Mouse (Mus musculus): Measurements from ENCODE around the gene Kalrn. TPM values are rescaled to one million over a fixed set of nuclear protein-coding genes. Genes with fewer than 3 reads are reported as not detected.

Gene Kalrn
- polyA plus RNA-seq, 1 experiment from 2014 or later: 24.6 TPM

- ATAC-seq (ENCODE audit: low FRiP score, low read depth): no peak
- H3K9me3 ChIP-seq: no peaks in the 10 kb centered on the region
- H3K4me3 ChIP-seq: no peak overlapping the region
- H3K27me3 ChIP-seq: no peaks in the 10 kb centered on the region
- peaks cover 10% of the 10 kb centered on the region; the same call in 1 of the 2 replicates for H3K4me1 ChIP-seq (replicated peaks)
- no peak overlapping the region for H3K4me2 ChIP-seq
- H3K36me3 ChIP-seq: no peaks in the 10 kb centered on the region
- no peak overlapping the region for H3K27ac ChIP-seq (replicated peaks)
- WGBS: 71% methylated on average over 15 of the region's 15 CpGs
- no peak overlapping the region for H3K9ac ChIP-seq
Observed at GRCm38 (mm10) chr16:34372103-34372741, 201.1 kb downstream of the Kalrn start.

- no peak overlapping the region for H3K4me2 ChIP-seq
- peaks cover 3% of the 10 kb centered on the region; the same call in 1 of the 2 replicates for H3K36me3 ChIP-seq
- H3K27ac ChIP-seq (replicated peaks): no peak overlapping the region
- H3K27me3 ChIP-seq: no peaks in the 10 kb centered on the region
- ATAC-seq (ENCODE audit: low FRiP score, low read depth): no peak
- H3K9ac ChIP-seq: no peak overlapping the region
- 91% methylated on average over 4 of the region's 4 CpGs for WGBS
- no peaks in the 10 kb centered on the region for H3K4me1 ChIP-seq (replicated peaks)
- H3K4me3 ChIP-seq: no peak overlapping the region
- no peaks in the 10 kb centered on the region for H3K9me3 ChIP-seq
Observed at GRCm38 (mm10) chr16:34359206-34359605, 214.1 kb downstream of the Kalrn start.

- no peak for ATAC-seq (ENCODE audit: low FRiP score, low read depth)
- WGBS: 89% methylated on average over 3 of the region's 3 CpGs
- Histone ChIP-seq H3K4me2 (no peak overlapping the region), H3K9me3 (no peaks in the 10 kb centered on the region), H3K9ac (no peak overlapping the region), H3K27me3 (no peaks in the 10 kb centered on the region), H3K4me1 (replicated peaks) (no peaks in the 10 kb centered on the region), H3K4me3 (no peak overlapping the region), H3K27ac (replicated peaks) (no peak overlapping the region), H3K36me3 (peaks cover 2% of the 10 kb centered on the region; the same call in 1 of the 2 replicates)
Observed at GRCm38 (mm10) chr16:34355547-34355946, 217.8 kb downstream of the Kalrn start.

- Histone ChIP-seq H3K36me3 (no peaks in the 10 kb centered on the region), H3K4me2 (no peak overlapping the region), H3K27ac (replicated peaks) (no peak overlapping the region), H3K9ac (no peak overlapping the region), H3K9me3 (no peaks in the 10 kb centered on the region), H3K4me3 (no peak overlapping the region), H3K4me1 (replicated peaks) (no peaks in the 10 kb centered on the region), H3K27me3 (no peaks in the 10 kb centered on the region)
- no peak for ATAC-seq (ENCODE audit: low FRiP score, low read depth)
- WGBS: 84% methylated on average over 3 of the region's 3 CpGs
Observed at GRCm38 (mm10) chr16:34354042-34354441, 219.3 kb downstream of the Kalrn start.

- Histone ChIP-seq H3K9me3 (no peaks in the 10 kb centered on the region), H3K27me3 (no peaks in the 10 kb centered on the region), H3K36me3 (no peaks in the 10 kb centered on the region), H3K4me1 (replicated peaks) (no peaks in the 10 kb centered on the region), H3K4me2 (no peak overlapping the region), H3K9ac (no peak overlapping the region), H3K27ac (replicated peaks) (no peak overlapping the region), H3K4me3 (no peak overlapping the region)
- ATAC-seq (ENCODE audit: low FRiP score, low read depth): no peak
- WGBS: 51% methylated on average over 6 of the region's 6 CpGs
Observed at GRCm38 (mm10) chr16:34352747-34353146, 220.6 kb downstream of the Kalrn start.

- Histone ChIP-seq H3K4me1 (replicated peaks) (no peaks in the 10 kb centered on the region), H3K4me3 (no peak overlapping the region), H3K27me3 (no peaks in the 10 kb centered on the region), H3K9ac (no peak overlapping the region), H3K9me3 (no peaks in the 10 kb centered on the region), H3K27ac (replicated peaks) (no peak overlapping the region), H3K36me3 (no peaks in the 10 kb centered on the region), H3K4me2 (no peak overlapping the region)
- 78% methylated on average over 7 of the region's 7 CpGs for WGBS
- ATAC-seq (ENCODE audit: low FRiP score, low read depth): 0 out of 2 replicates have a peak, but pooled peaks have one; percentile 24
Observed at GRCm38 (mm10) chr16:34351575-34352150, 221.7 kb downstream of the Kalrn start.

- no peak overlapping the region for H3K9ac ChIP-seq
- no peak overlapping the region for H3K27ac ChIP-seq (replicated peaks)
- peaks cover 12% of the 10 kb centered on the region for H3K4me1 ChIP-seq (replicated peaks)
- no peak overlapping the region for H3K4me3 ChIP-seq
- no peak for ATAC-seq (ENCODE audit: low FRiP score, low read depth)
- no peaks in the 10 kb centered on the region for H3K27me3 ChIP-seq
- no peaks in the 10 kb centered on the region for H3K36me3 ChIP-seq
- 52% methylated on average over 10 of the region's 10 CpGs for WGBS
- H3K4me2 ChIP-seq: no peak overlapping the region
- no peaks in the 10 kb centered on the region for H3K9me3 ChIP-seq
Observed at GRCm38 (mm10) chr16:34347574-34347973, 225.8 kb downstream of the Kalrn start.

- Histone ChIP-seq H3K4me1 (replicated peaks) (peaks cover 25% of the 10 kb centered on the region), H3K4me3 (no peak overlapping the region), H3K27ac (replicated peaks) (no peak overlapping the region), H3K9me3 (no peaks in the 10 kb centered on the region), H3K36me3 (no peaks in the 10 kb centered on the region), H3K4me2 (no peak overlapping the region), H3K9ac (no peak overlapping the region), H3K27me3 (no peaks in the 10 kb centered on the region)
- 91% methylated on average over 8 of the region's 8 CpGs for WGBS
- ATAC-seq (ENCODE audit: low FRiP score, low read depth): no peak
Observed at GRCm38 (mm10) chr16:34344895-34345876, 228.1 kb downstream of the Kalrn start.

- ATAC-seq (ENCODE audit: low FRiP score, low read depth): no peak; the same call in 1 of the 2 replicates
- H3K9ac ChIP-seq: no peak overlapping the region
- no peaks in the 10 kb centered on the region for H3K27me3 ChIP-seq
- no peak overlapping the region for H3K27ac ChIP-seq (replicated peaks)
- no peaks in the 10 kb centered on the region for H3K9me3 ChIP-seq
- WGBS: 50% methylated on average over 1 of the region's 1 CpGs
- H3K36me3 ChIP-seq: no peaks in the 10 kb centered on the region
- H3K4me1 ChIP-seq (replicated peaks): peaks cover 27% of the 10 kb centered on the region
- no peak overlapping the region for H3K4me3 ChIP-seq
- H3K4me2 ChIP-seq: no peak overlapping the region
Observed at GRCm38 (mm10) chr16:34343968-34344367, 229.4 kb downstream of the Kalrn start.

- no peaks in the 10 kb centered on the region for H3K9me3 ChIP-seq
- H3K9ac ChIP-seq: no peak overlapping the region
- no peak overlapping the region for H3K4me3 ChIP-seq
- no peaks in the 10 kb centered on the region for H3K27me3 ChIP-seq
- ATAC-seq (ENCODE audit: low FRiP score, low read depth): no peak
- H3K4me2 ChIP-seq: no peak overlapping the region
- peaks cover 35% of the 10 kb centered on the region for H3K4me1 ChIP-seq (replicated peaks)
- no peaks in the 10 kb centered on the region for H3K36me3 ChIP-seq
- 87% methylated on average over 4 of the region's 4 CpGs for WGBS
- no peak overlapping the region for H3K27ac ChIP-seq (replicated peaks)
Observed at GRCm38 (mm10) chr16:34343161-34343560, 230.2 kb downstream of the Kalrn start.

GRCm38 (mm10) chr16:34342369-34343160, 230.8 kb downstream of the Kalrn start:
- ATAC-seq (ENCODE audit: low FRiP score, low read depth): peak; percentile 52; the same call in 1 of the 2 replicates
- H3K27ac ChIP-seq (replicated peaks): no peak overlapping the region

More at GRCm38 (mm10) chr16:34342369-34343160, 230.8 kb downstream of the Kalrn start:
- no peak overlapping the region for H3K9ac ChIP-seq
- H3K4me3 ChIP-seq: no peak overlapping the region
- no peaks in the 10 kb centered on the region for H3K9me3 ChIP-seq
- peaks cover 41% of the 10 kb centered on the region for H3K4me1 ChIP-seq (replicated peaks)
- H3K4me2 ChIP-seq: no peak overlapping the region
- no peaks in the 10 kb centered on the region for H3K27me3 ChIP-seq
- no peaks in the 10 kb centered on the region for H3K36me3 ChIP-seq
- WGBS: 51% methylated on average over 7 of the region's 7 CpGs

All from hindbrain, embryonic 15.5 days (tissue).